Mouse (Mus musculus): ENCODE results near the gene Gne. TPM values are rescaled to one million over a fixed set of nuclear protein-coding genes. Genes with fewer than 3 reads are reported as not detected.

Gne gene
- polyA plus RNA-seq, 1 experiment, result 49.2 TPM

GRCm38 (mm10) chr4:44013391-44014070 lies 70.4 kb downstream of the Gne start:
- TF ChIP-seq GATA1 (IDR thresholded peaks at IDR 0.05; ENCODE audit: low read length), result no peak

GRCm38 (mm10) chr4:44012376-44013367 lies 71.3 kb downstream of the Gne start:
- no peak for TF ChIP-seq GATA1 (IDR thresholded peaks at IDR 0.05; ENCODE audit: low read length)

- TF ChIP-seq GATA1 (IDR thresholded peaks at IDR 0.05; ENCODE audit: low read length), result no peak
Measured at GRCm38 (mm10) chr4:44011799-44012198, 72.2 kb downstream of the Gne start.

- no peak for TF ChIP-seq GATA1 (IDR thresholded peaks at IDR 0.05; ENCODE audit: low read length)
Measured at GRCm38 (mm10) chr4:44010893-44011292, 73.1 kb downstream of the Gne start.

GRCm38 (mm10) chr4:44010176-44010575 lies 73.8 kb downstream of the Gne start:
- no peak for TF ChIP-seq GATA1 (IDR thresholded peaks at IDR 0.05; ENCODE audit: low read length)

GRCm38 (mm10) chr4:44004623-44005409 lies 79.2 kb downstream of the Gne start:
- TF ChIP-seq GATA1 (IDR thresholded peaks at IDR 0.05; ENCODE audit: low read length), result no peak

- peak; percentile 87 for TF ChIP-seq GATA1 (IDR thresholded peaks at IDR 0.05; ENCODE audit: low read length)
Measured at GRCm38 (mm10) chr4:44004126-44004525, 79.9 kb downstream of the Gne start, which contains the start of gene Clta. Gene Clta, plus strand, starts transcription at chr4:44004452.

- no peak for TF ChIP-seq GATA1 (IDR thresholded peaks at IDR 0.05; ENCODE audit: low read length)
Measured at GRCm38 (mm10) chr4:44003622-44004021, 80.4 kb downstream of the Gne start.

GRCm38 (mm10) chr4:43994342-43994741 lies 89.6 kb downstream of the Gne start:
- no peak for TF ChIP-seq GATA1 (IDR thresholded peaks at IDR 0.05; ENCODE audit: low read length)

- TF ChIP-seq GATA1 (IDR thresholded peaks at IDR 0.05; ENCODE audit: low read length), result no peak
Measured at GRCm38 (mm10) chr4:43993072-43993471, 90.9 kb downstream of the Gne start.

- TF ChIP-seq GATA1 (IDR thresholded peaks at IDR 0.05; ENCODE audit: low read length), result no peak
Measured at GRCm38 (mm10) chr4:43988976-43989375, 95.0 kb downstream of the Gne start.

- TF ChIP-seq GATA1 (IDR thresholded peaks at IDR 0.05; ENCODE audit: low read length), result no peak
Measured at GRCm38 (mm10) chr4:43984326-43984725, 99.7 kb downstream of the Gne start.

Other genes starting within 250 kb of the Gne start
- not detected in 2 replicates for gene Olfr157, start 244.0 kb downstream of the Gne start, polyA plus RNA-seq (2012)
- not detected in 2 replicates for gene Olfr155, start 232.6 kb downstream of the Gne start, polyA plus RNA-seq (2012)
- gene Reck, start 208.6 kb downstream of the Gne start, polyA plus RNA-seq (2012), result not detected in 2 replicates
- gene Glipr2, start 126.8 kb downstream of the Gne start, polyA plus RNA-seq (2012), result 34.6 and 41.8 TPM in 2 replicates
- gene Ccin, start 100.7 kb downstream of the Gne start, polyA plus RNA-seq (2012), result not detected in 2 replicates
- 507 and 529 TPM in 2 replicates for gene Clta, start 79.7 kb downstream of the Gne start, polyA plus RNA-seq (2012)
- 13.7 and 22.3 TPM in 2 replicates for gene Rnf38, start 149.6 kb upstream of the Gne start, polyA plus RNA-seq (2012)
- gene Melk, start 216.7 kb upstream of the Gne start, polyA plus RNA-seq (2012), result 0.73 and 1.3 TPM in 2 replicates